Mouse (Mus musculus) R1 (cell line): ENCODE results near the gene Ap2a2.

Experiments used
- DNase-seq: peaks from one replicate; pipeline ENCODE4 v3.0.0-alpha.2; 2018; ENCODE audit warnings: low read depth, low spot score

The Ap2a2 gene

DNA sequence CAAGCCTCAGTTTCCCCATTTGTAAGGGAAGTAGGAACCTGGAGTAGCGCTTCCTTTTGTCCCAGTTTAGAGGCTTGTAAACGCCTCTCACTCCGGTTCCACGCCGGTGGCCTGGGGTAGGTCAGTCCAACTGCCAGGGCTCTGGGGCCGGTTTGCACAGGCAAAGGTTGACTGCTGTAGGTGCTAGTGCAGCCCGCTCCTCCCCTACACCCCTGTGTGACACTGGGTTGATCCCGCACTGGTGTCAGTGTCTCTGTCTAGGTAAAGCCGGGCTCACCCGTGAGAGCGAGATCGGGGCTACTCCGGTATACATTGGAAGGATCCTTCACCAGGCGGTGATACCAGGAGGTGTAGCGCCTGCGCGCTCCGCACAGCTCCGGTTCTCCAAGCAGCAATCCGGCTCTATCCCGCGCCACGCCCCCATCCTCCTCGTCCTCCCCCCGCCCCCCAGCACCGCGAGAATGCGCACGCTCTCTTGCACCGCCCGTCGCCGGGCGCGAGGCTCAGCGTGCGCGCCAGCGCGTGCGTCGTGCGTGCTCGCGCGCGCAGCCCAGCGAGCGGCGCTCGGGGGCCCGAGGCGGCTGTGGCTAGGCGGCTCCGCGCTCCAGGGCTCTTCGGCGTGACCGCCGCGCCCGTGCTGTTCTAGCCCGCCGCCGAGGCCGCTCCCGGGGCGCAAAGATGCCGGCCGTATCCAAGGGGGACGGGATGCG lies at the start of gene Ap2a2:
Gene Ap2a2 (plus strand): TSS at position 492 of the 710 bp plus-strand sequence.
- peak; percentile 96 for DNase-seq

DNA sequence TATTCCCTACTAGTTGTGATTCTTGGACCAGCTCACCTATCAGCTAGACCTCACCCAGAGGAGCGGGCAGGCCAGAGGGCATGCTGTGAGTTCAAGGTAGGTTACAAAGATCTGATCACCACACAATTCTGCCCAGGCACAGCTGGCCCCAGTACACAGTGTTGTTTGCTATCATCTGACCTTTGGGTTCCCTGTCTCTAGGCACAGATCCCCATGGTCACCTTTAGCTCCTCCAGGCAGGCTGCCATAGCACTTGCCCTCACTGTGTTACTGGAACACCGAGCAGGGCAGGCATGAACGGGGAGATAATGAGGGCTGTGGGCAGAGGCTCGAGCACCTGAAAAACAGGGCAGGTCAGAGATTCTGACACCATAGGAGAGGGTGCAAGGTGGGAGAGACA lies 44.3 kb upstream of the Ap2a2 start:
- no peak for DNase-seq

DNA sequence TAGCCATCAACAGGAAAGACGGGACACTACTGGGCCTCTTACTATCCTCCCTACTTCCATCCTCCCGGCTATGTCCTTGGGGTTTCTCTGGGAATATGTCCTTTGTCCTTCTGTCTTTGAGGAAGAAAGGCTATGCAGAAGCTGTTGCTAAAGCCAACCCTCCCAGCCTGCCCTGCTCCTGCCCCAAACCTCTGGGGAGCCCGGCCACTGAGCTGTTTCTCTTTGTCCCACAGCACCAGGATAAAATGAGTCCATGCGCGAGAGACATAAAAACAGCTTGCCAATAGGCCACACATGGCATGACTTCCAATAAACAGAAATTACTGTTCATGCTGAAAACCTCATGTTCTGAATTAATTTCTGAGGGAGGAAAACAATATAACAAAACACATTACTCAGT lies 43.7 kb upstream of the Ap2a2 start:
- no peak for DNase-seq

DNA sequence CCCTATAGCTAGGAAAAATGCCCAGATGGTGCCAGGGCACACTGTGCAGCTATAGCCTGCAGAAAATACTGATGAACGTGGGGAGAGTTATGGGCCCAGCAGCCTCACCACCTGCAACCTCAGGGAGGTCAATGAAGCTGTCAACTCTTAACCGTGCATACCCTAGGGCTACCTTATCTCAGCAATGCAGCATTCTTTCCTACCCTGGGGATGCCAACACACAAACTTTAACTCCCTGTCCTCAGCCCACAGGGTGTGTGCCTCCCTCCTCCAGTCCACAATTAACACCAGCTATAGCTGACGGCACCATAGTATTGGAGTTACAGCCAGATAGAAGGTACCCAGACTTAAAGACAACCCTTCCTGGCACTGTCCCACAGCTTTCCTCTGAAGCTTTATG lies 43.0 kb upstream of the Ap2a2 start:
- DNase-seq = no peak

DNA sequence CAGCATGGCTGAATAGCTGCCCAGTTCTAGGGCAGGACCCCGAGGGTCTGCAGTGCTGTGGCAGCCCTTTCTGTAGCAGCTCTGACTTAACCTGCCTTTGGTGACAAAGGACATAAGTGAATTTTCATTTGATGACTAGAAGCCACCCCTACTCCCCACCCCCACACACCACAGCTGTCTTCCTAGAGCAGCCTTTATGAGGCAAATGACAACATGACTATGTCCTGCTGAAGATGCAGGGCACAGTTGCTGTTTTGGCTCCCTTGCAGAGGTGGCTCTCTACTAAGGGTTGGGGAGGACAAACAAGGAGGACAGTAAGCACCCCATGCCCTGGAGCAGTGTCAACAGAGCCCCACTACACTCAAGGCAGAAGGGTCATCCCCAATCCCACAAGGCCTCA lies 42.2 kb upstream of the Ap2a2 start:
- no peak for DNase-seq

DNA sequence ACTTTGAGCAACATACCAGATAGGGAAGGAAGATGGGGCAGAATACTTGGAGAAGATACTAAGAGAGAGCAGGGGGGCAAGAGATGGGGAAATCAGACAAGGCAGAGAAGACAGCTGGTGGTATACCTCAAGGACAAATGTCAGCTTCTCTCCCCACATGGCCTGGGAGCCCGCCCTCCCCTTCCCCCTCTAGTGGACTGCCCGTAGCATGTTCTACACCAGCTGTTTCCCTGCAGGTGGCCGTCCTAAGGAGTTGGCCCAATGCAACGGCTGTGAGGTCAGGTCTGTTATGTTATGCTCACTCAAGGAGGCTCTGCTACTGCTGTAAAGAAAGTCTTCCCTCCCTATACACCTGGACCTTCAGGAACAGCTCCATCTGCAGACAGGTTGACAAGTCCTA lies 39.0 kb upstream of the Ap2a2 start:
- DNase-seq = no peak

DNA sequence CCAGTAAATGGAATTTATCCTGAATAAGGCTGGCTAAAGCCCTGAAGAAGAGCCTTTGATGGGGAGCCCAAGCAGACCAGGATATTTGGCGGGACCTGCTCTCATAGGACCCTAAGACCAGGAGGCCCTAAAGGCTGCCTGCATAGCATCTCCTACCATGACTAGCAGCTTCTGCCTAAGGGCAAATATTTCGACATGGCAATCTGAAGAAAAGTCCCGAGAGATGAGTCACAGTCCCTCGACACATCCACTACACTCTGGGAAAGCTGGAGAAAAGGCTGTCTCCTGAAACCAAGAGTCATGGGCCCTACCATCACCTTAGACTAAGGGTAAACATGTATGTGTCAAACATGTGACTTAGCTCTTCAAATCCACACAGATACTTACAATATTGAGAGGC lies 37.7 kb upstream of the Ap2a2 start:
- no peak for DNase-seq

DNA sequence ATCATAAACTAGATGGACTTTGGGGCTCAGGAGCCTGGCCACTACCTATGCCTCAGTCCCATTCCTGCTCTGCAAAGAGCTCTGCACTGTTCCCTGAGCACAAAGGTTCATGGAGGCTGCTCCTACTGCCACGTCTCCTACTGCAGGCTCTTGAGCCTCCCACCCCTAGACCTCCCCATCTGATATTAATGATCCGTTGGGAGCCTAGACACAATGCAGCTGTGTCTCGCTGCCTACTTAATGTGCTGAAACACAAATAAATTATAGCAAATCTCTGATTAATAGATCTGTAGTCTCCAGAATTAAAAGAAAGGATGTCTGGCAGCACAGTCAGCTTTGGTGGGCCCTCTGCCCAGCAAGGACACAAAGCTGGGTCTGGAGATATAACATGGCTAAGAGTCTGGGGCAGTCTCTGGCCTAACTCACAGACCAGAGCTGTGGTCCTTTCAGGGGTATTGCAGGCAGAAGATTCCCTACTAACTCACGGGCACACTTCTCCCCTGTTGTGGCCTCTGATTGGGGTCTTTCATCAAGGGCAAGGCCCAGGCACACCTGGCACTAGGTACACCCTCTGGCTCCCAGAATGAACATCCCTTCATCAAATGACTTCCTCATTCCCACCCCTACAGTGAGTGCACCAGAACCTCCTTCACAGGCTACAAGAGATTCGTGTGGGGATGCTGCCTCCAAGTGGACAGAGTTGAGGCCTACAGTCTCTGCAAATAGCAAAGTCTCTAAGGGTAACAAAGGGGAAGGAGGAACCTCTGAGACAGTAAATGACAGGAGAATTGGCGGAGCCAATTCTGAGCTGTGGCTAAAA lies 37.0 kb upstream of the Ap2a2 start:
- peak; percentile 79 for DNase-seq

DNA sequence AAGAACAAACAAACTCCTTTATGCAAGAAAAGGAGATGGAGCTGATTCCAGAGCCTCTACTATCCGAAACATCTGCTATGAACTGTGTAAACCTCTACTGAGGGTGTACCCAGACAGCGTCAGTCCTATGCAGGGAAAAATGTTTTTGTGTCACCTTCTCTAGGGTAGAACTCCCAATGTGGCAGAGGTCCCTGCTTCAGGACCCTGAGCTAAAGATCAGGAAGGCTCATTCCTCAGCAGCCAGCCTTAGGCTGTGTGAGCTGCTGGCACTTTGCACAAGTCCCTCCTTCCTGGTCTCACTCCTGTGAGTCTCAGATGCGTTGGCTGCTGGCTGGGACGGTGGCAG lies 36.4 kb upstream of the Ap2a2 start:
- DNase-seq = no peak

DNA sequence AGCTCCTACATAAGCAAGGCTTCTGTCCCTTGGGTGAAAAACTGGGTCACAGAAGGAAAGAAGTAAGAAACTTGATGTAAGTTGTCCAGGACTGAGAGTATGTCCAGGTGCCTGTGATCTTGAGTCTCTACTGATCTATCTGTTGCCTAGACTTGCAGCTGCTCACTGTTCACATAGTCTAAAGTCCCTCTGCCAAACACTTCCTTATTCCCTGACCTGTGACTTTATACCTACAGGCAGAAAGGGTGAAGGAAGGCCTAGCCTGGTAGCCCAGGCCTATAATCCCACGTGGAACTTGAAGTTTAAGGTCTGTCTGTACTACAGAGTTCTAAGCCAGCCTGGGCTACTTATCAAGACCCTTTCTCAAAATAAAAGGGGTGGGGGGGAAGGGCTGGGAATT lies 26.4 kb upstream of the Ap2a2 start:
- DNase-seq = no peak

DNA sequence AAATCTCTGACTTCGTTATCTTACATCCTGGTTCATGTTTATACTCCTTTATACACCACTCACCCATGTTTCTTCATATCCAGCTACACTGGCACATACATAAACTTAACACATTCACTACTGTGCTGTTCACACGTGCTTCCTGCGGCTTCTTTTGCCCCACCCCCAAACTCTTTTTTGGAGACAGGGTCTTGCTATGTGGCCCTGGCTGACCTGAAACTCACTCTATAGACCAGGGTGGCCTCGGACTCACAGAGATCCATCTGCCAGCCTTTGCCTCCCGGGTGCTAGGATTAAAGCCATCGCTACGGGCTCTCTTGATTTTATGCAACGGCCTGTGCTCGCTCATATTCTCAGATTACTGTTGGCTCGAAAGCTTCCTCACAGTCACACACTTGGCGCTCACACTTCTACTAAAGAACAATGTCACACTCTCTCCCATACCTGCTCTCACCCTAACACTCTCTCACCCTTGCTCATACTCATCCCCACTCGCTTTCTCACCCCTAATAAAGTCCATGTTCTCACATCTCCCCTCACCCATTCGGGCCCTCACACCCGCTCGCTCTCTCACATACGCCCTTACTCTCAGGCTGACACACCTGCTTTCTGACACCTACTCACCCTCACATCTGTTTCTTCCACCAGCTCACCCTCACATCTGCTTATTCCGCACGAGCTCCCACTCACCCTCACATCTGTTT lies 23.0 kb upstream of the Ap2a2 start:
- DNase-seq = peak; percentile 10

DNA sequence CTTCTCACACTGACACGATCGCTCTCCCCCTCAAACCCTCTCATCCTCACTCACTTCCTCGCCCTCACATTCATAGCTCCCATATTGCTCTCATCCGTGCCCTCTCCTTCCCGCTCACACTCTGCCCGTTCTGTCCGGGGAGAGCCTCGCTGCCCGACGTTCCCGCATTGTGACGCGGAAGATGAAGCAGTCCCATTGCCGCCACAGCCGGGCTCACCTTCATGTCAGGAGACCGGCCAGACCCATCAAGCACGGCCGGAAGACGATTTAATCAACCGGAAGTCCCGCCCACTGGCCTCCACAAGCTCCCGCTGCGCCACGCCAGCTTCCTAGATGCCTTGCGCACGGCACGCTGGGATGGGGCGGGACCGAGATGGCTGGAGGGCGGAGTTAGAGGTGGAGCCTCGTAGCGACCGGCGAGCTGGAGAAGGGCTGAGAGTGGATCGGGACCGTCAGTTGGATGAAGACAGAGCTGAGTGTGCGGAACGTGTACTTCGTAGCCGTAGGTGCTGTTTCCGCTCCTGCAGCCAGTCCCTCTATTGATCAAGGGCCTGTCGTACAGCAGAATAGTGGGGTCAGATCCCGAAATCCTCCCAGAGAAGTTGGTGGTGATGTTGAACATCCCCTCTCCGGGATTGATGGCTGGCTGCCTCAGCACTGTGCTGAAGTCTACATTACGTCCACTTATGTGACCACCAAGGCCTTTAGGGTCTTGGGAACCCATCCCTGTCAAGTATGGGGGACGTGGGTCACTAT lies 22.2 kb upstream of the Ap2a2 start, which contains the start of gene Chid1:
Gene Chid1 (minus strand): TSS at position 302 of the 756 bp plus-strand sequence.
- DNase-seq = peak; percentile 98

DNA sequence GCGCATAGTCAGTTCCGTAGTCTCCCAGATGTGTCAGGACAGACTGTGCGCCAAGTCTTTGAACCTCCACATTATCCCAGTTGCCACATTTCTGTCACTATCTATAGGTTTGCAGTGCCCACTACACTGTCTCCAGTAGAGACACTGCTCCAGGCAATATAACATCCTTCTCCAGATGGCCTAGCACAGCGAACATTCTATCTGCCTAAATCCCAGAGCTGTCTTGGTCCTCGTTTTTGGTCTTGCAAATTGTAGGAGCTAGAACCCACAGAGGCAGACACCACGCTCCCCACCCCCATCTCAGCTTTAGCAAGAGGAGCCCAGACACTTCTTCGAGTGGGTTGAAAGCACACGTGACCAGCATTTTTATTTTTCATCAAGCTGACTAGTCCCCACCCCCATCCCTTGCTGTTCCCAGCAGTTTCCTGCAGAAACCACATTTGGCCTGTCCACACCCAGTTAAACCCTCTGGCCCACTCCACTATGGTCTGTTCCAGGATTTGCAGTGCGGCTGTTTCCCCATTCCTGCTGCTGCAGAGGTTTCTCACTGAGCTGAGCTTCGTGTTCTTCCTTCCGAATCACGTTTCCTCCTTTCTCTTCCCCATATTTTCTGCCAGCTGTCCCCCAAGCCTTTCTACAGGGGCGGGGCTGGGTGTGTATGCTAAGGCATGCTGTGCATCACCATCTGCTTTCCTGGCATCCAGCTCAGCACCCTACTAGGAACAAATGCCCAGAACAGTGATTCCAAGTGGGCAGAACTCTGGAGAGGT lies 21.5 kb upstream of the Ap2a2 start:
- peak; percentile 30 for DNase-seq

DNA sequence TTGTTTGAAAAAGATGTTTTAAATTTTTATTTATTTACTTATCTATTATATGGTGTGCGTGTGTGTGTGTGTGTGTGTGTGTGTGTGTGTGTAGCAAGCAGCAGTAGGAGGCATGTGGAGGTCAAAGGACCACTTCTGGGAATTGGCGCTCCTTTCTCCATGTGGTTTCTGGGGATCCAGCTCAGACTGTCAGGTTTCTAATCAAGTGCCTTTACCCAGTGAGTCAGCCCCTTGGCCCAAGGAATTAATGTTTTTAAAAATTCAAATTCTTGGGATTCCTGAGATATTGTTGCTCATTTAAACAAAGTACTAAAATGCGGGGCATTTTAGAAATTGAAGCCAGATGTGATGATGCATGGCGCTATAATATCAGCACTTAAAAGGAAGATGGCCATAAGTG lies 20.3 kb upstream of the Ap2a2 start:
- no peak for DNase-seq

DNA sequence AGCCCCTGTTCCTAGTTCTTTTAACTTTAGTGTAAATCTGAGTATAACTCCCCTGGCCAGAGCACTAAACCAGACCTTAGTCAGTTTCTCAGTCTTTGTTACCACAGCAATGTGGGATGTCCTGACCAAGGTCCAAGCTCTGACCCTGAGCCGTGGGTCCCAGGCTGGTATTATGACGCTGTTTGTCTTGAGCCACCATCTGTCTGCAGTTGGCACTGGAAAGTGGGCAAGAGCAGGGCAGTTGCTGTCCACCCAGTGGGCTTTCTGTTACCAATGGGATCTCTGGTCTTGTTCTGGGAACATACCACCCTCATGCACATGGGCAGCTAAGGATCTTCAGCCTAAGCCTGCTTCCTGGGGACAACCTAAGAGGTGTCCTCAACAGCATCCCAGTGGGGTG lies 19.4 kb upstream of the Ap2a2 start:
- DNase-seq = no peak

DNA sequence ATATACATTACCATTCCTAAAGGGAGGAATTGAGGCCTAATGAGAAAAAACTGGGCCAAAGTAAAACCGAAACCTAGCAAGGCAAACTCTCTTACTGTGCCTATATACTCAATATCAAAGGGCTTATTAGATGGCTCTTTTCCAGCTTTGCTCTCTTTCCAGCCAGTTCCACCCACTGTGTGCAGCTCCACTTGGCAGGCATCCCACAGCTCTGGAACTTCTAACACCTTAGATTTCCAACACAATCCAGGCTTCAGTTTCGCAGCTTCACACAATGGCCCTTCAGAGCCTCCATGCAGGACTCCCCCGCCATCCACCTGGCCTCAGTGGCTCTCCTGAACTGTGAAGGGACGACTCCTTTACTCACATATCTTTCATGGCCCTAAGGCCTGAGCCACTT lies 17.3 kb upstream of the Ap2a2 start:
- DNase-seq = no peak

DNA sequence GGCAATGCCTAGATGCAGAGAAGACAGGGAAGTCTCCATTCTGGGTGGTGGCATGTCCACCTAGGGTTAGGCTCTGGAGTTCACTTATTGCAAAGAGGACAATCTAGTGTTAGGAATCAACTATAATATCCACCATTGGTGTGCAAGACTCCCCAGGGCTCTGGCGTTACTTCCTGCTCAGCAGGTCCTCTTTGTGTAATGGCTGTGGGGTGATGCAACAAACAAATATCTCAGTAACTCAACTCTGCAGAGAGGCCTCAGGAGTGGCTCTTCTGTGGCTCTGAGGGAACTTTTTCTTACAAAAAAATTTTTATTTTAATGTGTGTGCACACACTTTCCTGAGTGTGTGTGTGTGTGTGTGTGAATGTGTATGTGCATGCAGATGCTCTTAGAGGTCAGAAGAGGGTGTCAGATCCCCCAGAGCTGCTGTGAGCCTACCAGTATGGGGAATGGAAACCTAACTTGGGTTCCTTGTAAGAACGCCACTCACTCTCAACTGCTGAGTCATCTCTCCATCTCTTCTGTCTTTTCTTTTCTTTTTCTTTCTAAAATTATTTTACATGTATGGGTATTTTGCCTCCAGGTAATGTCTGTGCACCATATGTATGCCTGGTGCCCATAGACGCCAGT lies 12.4 kb upstream of the Ap2a2 start:
- no peak for DNase-seq

DNA sequence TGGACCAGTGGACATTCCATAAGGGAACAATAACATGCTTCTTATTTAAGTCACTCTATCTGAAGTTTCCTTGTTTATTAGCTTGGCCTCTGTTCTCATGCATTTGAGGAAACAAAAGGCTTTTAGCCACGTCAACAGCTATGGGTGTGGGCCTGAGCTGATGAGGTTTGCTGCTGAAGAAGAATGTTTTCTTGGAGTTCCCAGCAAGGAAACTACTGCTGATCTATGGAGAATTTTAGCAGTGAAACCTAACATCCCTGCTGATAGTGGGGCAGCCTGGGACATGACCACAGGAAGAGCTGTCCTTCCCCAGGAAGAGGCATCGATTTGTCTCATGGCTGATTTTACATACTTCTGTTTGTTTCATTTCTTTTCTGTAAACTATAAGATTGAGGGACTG lies 11.5 kb upstream of the Ap2a2 start:
- no peak for DNase-seq

DNA sequence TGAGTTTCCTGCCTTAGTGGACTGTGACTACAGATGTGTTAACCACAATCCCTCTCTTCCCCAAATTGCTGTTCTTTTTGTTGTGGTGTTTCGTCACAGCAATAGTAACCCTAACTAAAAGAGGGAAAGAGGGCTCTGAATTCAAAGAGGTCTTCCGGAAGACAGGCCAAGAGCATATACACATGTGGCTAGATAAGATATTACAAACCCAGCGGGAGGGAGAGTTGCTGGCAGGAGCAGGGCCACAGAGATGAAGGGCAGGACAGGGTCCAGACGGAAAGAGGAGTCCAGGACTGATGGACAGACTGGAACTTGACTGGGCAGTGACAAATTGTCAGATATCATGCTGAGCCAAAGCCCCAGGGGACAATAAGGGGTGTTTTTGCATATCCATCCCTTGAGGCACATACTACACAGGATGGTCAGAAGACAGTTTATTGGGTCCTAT lies 3.6 kb upstream of the Ap2a2 start:
- DNase-seq = no peak

DNA sequence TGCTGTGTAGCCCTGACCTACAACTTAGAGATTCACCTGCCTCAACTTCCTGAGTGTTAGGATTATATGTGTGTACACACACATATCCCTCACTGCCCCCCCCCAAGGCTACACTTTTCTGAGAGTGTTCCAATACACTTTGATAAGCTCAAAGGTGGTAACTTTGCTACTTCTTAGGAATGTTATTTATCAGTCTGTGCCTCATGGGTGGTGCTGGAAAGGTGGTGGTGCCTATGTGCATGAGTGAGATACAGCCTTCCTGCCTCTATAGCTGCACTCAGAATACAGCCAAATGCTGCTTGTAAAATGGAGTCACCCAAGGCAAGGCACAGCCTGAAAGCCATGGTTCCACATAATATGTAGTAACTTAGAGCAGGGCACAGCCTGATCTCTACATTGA lies 3.0 kb upstream of the Ap2a2 start:
- DNase-seq = no peak
